Mouse (Mus musculus): ENCODE measurements at regions not wholly inside any gene's neighbourhood (a gene's known extent, or its start where the extent isn't known, plus 50 kb on each side); places are given as distances from the start of the nearest gene placed in this dataset.
"Not testable (repeated sequence)": the region's sequence is repeated elsewhere in the genome, so short reads cannot be mapped to it uniquely, and the experiment has no call there.

DNA sequence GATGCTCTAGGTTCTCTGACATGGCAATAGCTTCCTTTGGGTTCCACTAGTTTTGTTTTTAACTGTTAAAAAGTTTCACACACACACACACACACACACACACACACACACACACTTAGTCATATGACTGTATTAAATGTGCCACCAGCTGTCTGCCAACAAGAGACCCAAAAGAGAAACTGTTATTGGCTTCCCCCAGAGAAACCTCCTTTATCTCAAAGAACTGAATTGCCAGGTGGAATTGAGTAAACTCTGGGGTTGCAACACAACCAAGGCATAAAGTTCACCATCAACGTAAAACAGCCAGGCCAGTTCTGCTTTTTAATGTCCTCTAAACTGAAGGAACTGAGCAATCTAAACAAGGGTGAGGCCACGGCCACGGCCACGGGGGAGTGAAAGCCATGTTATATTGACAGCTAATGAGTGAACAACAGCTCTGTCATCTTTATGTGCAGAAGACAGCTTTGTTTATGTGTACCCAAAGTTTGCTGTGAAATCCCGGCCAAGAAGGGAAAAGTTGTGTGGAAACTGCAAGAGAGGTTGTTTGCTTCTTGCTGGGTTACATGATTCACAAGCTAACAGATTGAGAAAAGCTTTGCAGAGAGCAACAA is 69.3 kb downstream of the Btg1 start:
- no peak for DNase-seq (ENCODE audit: low spot score in 2 of 2)
- intact Hi-C loops (cut with DNase I) = no loop called here

DNA sequence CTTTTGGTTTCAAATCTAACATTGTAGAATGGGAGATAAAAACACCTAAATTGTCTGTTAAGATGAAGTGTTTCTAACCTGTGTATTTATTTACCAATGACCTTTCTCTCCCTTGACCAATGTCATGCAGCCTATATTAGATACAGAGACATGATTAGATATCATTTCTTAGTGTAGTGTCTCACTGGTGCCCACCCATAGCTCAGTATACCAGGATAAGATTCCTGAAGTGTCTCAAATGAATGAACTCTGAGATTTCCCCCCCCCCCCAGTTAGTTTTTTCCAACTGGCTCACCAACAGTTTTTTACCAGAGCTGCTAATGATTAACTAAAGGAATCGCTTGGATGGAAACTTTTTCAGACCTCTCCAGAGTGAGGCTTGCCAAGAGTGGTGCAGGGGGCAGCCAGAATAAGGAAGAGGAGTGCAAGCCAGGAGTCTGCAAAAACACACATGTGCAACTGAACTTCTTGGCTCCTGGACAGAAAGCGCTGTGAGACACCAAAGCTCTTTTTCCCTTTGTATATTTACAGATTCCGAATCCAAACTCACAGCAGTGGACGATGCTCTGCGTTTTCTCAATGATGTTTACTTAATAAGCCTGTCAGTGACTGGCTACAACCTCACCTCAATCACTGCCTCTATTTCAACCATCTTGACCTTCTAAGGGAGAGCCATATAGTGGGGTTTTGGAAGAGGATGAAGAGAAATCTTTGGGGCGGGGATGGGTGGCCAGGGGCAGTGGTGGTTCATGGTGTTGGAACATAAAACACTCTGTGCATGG is 70.0 kb downstream of the Btg1 start:
- intact Hi-C loops (cut with DNase I) = no loop called here
- no peak for DNase-seq (ENCODE audit: low spot score in 2 of 2)

DNA sequence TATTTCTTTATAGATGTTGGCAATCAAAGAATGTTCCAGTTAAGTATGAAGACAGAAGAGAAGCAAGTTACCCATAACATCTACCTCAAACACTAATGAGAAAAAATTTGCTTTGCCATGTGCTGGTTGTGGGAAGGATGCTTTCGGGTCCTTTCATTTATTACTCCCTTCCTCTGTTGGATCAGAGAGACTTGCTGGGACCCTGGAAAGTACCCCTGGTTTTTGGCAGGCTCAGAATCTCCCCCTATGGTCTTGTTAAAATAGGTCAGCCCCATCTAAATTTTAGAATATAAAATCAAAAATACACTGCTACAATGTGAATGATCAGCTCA is 70.6 kb downstream of the Btg1 start:
- intact Hi-C loops (cut with DNase I) = no loop called here
- no peak for DNase-seq (ENCODE audit: low spot score in 2 of 2)

DNA sequence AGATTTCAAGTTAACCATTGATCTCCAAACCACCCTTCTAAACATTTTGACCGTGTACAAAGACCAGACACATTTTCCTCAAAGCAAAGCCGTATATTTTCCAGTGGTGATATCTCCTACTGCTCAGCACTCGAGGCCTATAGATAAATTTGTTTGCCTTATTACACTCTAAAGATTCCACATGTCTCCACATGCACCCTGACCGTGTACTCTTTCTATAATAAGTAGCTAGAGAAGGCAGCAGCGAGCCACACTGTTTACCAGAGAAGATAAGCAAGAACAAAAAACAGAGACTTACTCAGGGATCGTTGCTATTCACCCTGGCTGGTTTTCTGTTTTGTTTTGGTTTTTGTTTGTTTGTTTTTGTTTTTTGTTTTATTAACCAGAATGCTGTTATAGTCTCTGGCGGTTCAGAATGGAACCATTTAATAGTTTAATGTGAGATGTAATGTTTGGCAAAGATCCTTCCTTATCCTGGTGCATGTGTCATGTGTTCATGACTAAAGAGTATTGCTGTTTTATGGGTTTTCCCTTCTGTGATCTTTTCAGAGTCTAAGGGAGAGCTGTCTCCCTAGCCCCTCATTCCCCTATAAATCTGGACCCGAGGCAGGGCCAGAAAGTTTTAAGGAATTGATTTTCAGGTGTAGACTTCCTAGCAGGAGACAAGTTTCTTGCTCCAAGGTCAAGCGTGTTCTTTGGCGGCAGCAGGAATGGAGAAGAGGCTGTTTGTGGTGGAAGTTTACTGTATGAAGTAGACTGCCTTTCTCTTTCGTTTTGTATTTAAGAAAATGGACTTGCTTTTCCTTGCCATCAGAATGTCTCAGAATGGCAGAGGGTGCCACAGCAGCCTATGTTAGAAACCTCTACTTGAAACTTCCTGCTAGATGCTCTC is 73.4 kb downstream of the Btg1 start:
- no peak for DNase-seq (ENCODE audit: low spot score in 2 of 2)
- intact Hi-C loops (cut with DNase I) = no loop called here

DNA sequence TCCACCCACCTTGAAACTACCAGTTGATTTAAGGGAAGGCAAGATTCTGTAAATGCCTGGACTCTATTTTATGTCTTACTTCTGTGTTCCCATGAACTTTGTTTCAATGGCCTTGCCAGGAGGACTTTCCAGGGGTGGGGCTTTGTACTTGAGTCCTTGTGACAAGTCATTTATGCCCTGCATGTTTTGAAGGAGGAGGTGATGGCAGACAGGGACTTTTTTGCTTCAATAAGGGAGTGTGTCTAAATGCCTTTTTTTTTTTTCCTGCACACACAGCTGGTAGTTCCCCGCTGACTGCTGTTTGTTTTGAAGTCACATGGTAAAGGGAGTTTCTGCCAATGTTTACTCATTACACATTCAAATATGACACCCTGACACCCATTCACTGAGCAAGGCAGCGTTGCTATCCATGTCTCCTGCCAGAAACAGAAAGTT is 74.1 kb downstream of the Btg1 start:
- intact Hi-C loops (cut with DNase I) = no loop called here
- no peak for DNase-seq (ENCODE audit: low spot score in 2 of 2)

DNA sequence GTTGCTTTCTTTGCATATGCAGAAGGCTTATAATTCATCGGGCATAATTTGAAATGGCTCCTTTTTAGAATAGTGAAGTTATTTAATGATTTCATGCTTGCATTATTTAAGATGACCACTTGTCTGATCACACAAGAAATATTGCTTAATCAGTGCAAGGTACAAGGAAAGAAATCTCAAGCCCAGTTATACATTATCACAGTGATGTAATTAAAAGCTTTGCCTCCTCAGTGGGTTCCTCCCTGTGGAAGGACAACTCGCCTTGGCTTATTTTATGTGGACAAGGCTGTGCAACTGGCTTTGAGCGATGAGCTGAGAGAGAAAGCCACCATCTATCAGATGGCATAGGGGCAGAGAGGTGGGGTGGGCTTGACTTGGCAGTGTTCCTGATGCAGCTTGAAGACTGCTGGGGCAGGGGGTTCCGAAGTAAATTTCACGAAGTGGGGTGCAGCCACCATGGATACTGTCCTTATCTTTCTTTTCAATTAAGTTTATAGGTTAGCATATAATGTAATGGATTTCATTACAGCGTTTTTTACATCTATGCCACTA is 74.6 kb downstream of the Btg1 start:
- intact Hi-C loops (cut with DNase I) = no loop called here
- no peak for DNase-seq (ENCODE audit: low spot score in 2 of 2)

DNA sequence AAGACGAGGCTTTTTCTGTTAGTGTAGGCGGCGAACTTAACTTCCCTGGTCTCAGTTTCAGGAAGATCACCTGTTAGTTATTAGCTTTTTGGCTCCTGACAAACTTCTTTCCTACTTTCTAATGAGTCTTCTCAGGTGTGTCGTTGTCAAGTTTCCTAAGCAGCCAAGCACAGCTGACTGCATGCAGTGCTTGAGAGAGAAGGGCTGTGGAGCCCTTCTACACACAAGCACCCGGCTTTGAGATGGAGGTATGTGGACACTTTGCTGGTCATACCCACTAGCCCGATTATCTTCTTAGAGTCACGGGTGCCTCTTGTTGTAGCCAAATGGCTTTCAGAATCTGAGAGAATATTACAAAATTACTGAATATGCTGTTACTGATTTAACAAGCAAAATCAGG is 76.0 kb downstream of the Btg1 start:
- intact Hi-C loops (cut with DNase I) = no loop called here
- DNase-seq (ENCODE audit: low spot score in 2 of 2) = no peak

DNA sequence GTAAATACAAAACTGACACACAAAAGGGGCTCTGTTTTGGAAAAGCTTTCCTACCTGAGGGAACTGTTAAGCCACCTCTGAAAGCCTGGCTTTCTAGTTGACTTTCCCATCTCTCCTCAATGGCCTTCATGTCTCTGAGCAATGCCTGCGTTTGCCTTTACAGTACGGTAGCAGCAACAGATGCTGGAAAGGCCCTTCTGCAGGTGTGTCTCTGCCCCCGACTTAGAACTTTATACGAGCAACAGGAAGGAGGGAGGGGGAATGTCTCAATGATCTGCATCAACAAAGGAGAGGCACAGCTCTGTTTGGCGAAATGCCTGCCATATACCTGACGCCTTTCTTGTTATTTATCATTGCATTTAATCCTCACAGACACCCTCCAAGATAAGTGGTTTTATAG is 77.0 kb downstream of the Btg1 start:
- DNase-seq (ENCODE audit: low spot score in 2 of 2) = no peak
- intact Hi-C loops (cut with DNase I) = no loop called here

DNA sequence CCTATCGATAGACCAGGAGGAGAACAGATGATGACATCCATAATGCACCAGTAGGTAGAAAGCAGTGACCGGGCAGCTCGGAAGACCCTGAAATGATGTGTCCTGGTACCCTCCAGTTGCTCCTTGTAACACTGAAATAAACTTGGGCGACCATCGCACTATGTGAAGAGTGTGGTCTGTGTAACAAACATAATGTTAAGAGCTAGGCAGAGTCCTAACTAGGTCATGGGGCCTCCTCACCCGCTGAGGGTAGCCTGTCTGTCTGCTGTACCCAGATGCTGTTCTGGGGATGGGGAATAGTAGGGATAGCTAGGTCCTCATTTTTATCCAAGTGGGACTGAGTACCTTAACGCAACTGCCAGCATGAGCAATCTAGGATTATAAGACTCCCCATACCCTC is 79.8 kb downstream of the Btg1 start:
- intact Hi-C loops (cut with DNase I) = no loop called here
- no peak for DNase-seq (ENCODE audit: low spot score in 2 of 2)

DNA sequence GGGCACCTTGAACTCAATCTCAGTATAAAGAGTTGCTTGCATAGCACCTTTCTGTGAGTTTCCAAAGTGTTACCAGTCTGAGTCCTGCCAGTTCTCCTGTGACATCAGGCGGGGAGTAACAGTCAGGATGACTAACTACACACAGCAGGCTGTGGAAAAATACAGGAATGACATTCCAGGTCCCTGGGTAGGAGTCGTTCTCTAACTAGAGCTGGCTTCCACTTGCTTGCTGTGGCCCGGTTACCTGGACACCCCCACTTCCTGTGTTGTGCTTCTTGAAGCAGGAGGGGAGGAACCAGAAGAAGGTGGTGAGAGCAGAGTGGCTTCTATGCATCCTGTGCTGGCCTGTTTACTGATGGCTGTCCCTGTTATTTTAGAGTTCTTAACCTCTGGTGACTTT is 81.0 kb downstream of the Btg1 start:
- no peak for DNase-seq (ENCODE audit: low spot score in 2 of 2)
- intact Hi-C loops (cut with DNase I) = no loop called here

DNA sequence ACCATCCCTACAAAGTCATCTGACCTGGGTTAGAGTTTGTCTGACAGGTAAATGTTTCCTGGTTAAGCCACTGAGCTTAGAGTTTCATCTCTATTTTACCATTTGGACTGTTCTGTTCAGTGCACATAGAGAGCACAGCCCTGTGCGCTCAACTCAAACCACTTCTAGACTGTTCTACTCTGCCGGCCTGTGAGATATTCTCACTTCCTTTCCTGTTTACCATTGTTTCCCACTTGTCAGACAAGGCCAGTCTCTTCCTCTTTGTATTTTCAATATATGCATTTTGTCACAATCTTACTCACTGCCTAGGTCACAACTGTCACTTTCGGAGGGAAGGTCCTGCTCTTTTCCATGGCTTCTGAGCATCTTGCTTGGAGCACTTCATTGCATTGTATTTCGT is 89.8 kb downstream of the Btg1 start:
- intact Hi-C loops (cut with DNase I) = no loop called here
- DNase-seq (ENCODE audit: low spot score in 2 of 2) = no peak

DNA sequence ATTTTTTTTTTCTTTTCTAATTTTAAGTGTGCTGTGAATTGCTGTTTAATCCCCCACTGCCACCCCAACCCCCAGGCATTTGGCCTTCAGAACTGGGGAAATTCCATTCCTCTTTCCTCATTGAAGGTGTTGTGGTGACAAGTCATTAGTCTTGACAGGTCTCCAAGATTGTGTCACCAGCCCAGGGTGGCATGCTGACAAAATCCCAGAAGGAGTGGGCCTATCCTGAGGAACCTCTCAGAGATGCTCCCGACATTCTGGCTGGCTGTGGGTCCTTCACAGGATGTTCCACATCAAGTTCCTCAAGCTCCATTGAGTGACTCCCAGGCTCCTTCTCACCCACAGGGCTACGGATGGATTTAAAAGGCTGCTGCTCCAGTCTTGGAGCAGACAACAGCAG is 91.7 kb downstream of the Btg1 start:
- no peak for DNase-seq (ENCODE audit: low spot score in 2 of 2)
- intact Hi-C loops (cut with DNase I) = no loop called here

DNA sequence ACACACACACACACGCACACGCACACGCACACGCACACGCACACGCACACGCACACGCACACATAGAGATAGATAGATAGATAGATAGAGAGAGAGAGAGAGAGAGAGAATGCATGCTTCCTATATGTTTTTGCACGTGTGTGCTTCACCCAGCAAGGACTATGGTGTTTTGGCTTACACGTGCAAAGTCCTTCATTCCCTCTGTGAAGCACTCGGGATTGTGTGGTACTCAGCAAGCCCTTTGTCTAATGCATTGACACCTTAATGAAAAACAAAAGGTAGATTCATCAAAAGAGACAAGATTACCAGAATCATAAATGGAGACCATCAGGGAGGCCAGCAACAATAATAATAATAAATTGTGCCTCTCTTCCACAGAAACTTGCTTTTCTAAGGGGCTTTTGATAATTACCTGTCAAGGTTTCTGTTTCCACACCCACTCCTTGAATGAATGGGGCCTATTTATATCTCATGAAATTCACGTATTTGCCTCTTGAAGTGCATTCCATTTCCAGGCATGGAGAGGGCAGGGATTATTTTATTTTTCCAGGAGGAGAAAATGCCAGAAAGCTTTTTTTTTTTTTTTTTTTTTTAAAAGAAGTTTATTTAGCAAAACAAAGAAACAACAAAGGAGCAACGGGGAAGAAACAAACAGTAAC is 93.0 kb downstream of the Btg1 start:
- intact Hi-C loops (cut with DNase I) = no loop called here
- DNase-seq (ENCODE audit: low spot score in 2 of 2) = no peak

DNA sequence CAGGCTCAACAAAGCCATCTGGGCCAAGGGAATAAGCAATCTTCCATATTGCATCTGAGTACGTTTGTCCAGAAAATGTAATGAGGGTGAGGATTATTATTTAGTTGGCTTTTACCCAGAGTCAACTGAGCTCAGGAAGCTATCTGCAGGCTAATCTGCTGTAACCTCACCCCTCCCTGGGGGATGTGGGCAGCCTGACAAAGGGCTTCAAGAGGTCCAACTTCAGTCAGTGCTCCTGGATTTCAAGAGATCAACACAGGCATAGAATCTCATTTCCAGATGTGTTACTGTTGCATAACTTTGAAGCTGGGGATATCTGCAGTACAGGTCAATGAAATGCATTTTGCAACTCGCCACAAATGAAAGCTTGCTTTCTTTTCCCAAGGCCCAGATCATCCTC is 95.2 kb downstream of the Btg1 start:
- intact Hi-C loops (cut with DNase I) = no loop called here
- no peak for DNase-seq (ENCODE audit: low spot score in 2 of 2)

DNA sequence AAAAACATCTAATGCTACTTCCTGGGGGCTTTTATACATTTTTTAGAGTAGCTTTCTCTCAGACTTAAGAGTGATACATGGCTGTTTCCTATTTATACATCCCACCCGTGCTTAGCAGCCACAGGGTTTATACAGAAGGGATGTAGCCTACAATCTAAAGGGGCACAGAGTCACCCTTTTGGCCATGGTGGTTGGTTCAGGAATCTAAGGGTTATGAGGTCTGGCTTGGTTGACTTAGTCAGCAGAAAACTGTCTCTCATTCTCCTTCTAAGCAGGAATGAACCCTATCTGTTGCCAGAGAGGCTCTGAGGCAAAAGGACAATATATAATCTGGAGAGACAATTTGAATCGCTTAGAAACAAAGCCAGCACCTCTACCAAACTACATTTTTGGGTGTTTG is 97.9 kb downstream of the Btg1 start:
- DNase-seq (ENCODE audit: low spot score in 2 of 2) = no peak
- intact Hi-C loops (cut with DNase I) = no loop called here

DNA sequence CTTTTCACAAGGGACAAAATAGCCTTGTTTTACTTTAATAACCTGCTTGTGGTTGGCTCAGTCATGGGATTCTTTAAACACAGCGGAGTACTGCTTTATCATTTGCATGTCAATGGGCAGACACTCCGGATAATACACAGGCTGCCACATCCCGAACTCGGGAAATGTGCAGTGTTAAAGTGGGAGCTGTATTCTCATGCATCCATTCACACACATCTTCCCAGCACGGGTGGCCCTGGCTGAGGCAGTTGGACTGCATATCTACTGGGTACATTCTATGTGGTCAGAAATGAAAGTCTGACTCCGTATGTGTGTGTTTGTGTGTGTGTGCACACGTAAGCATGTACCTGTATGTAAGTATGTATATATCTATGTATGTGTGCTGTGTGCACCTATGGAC is 100.5 kb downstream of the Btg1 start:
- intact Hi-C loops (cut with DNase I) = no loop called here
- DNase-seq (ENCODE audit: low spot score in 2 of 2) = no peak

DNA sequence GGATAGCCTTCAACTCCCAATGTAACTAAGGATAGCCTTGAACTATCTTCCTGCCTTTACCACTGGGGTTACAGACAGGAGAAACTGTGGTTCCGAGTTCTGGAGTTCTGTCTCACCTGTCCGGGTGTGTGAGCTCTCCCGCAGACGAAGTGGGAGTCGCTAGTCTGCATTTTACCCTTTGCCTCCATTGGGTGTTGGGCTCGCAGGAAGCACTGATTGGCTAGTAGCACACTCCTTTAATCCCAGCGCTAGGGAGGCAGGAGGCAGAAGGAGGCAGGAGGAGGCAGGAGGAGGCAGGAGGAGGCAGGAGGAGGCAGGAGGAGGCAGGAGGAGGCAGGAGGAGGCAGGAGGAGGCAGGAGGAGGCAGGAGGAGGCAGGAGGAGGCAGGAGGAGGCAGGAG is 101.9 kb downstream of the Btg1 start:
- DNase-seq (ENCODE audit: low spot score in 2 of 2); intact Hi-C loops (cut with DNase I): not testable (repeated sequence)

DNA sequence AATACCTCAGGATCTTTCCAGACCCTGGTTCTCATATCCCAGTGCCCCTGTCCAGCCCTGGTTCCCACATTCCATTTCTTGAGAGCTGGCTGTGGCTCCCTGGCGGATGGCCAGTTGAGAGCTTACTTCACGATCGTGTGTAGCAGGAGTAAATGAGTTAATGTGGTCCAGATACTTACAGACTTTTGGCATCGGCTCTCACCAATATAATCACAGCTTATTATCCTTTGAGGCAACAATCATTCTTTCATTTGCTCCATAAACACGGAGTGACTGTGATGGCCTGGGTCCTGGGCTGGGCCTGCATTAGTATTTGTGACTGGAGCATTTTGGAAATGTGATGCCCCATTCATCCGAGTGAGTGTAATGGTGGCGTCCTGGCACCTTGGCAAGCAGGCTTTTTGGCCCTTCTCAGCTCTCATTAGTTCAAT is 103.5 kb downstream of the Btg1 start:
- no peak for DNase-seq (ENCODE audit: low spot score in 2 of 2)
- intact Hi-C loops (cut with DNase I) = no loop called here

DNA sequence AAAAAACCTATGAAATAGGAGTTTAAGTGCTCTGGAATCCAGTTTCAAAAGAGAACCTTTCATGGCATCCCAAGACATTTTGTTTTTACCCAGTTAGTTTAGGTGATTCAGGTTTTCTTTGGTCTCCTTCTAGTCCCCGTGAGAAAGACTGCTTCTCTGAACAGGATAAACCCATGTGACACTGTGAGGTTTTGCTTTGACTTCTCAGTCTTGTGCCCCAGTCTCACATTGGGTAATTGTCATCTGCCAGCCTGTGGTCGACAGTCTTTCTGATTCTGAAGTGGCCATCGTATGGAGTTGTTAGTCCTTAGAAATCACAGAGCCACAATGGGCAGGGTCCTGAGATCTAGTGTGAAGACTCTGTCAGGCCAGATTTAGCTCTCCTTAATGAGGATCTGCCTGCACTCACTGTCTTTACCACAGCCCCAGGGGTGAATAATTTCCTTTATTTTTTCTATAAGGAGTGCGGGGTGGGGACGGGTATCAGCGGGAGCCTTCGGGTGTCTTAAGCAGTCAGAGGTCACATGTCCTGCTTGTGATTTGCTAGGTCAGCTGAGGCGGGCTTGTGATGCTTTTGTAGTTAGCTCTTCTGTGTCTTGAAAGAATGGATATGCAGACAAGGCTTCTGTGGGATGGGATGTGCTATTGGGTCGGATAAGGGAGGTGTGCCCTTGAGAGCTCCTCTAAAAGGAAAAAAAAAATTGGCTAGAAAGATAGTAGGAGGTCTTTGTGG is 104.3 kb downstream of the Btg1 start:
- DNase-seq (ENCODE audit: low spot score in 2 of 2) = no peak
- intact Hi-C loops (cut with DNase I) = no loop called here
